In genomic region chr1:98072045-98072444, GRCm38 (mm10) we compare ENCODE assay signal across 10 mouse cellular contexts. TPM values are rescaled to one million over a fixed set of nuclear protein-coding genes. Genes with fewer than 3 reads are reported as not detected.
DNase-seq lines count a peak whose midpoint lies in the region; ATAC-seq and TF ChIP-seq lines count a peak whose summit lies in the region.
"Had no signal": no experiment of that assay in that cellular context is flagged by ENCODE, and none has a peak within 500 bp of the region (broad histone marks: within the 10 kb centered on the region; RNA-seq: fewer than 3 reads in every experiment).

No protein-coding gene starts in this region.

- H3K27ac ChIP-seq in MEL (ENCODE audit: control insufficient read depth, low read depth, low read length): no peak overlapping the region
- H3K27ac ChIP-seq in midbrain, embryonic 13.5 days: no peak overlapping the region
- H3K27ac ChIP-seq: embryonic facial prominence, embryonic 12.5 days; limb, embryonic 12.5 days had no signal

- no peaks in the 10 kb centered on the region; the same call in 1 of the 2 replicates for H3K9me3 ChIP-seq in MEL (replicated peaks; ENCODE audit: insufficient read depth, low read length)
- no peaks in the 10 kb centered on the region for H3K9me3 ChIP-seq in midbrain, embryonic 13.5 days
- H3K9me3 ChIP-seq: embryonic facial prominence, embryonic 12.5 days had no signal

- no peaks in the 10 kb centered on the region for H3K4me1 ChIP-seq in MEL (ENCODE audit: control insufficient read depth in 1 of 2, insufficient read depth in 2 of 2, low read length in 2 of 2)
- peaks cover 5% of the 10 kb centered on the region; the same call in 1 of the 2 replicates for H3K4me1 ChIP-seq in midbrain, embryonic 13.5 days (replicated peaks)

- TF ChIP-seq EP300 in MEL (IDR thresholded peaks at IDR 0.05; ENCODE audit: low read depth in 1 of 2, low read length in 2 of 2): no peak

- no peak overlapping the region for H3K4me3 ChIP-seq in MEL (ENCODE audit: control insufficient read depth in 1 of 2, insufficient read depth in 1 of 2, low read depth in 2 of 2, low read length in 2 of 2)
- no peak overlapping the region for H3K4me3 ChIP-seq in midbrain, embryonic 13.5 days (replicated peaks)
- H3K4me3 ChIP-seq: embryonic facial prominence, embryonic 12.5 days; limb, embryonic 12.5 days had no signal

- DNase-seq in kidney, adult 11 months: peak; percentile 19
- no peak for DNase-seq in kidney, adult 18-20 months
- DNase-seq in MEL (ENCODE audit: low read depth, low spot score): peak; percentile 4
- DNase-seq in brain, adult 2 months (ENCODE audit: low read depth, low spot score): peak; percentile 47
- peak; percentile 43 to 53 for DNase-seq in kidney, postnatal 4 days
- DNase-seq in testis, postnatal 10 days (ENCODE audit: low spot score): peak; percentile 59
- no peak for DNase-seq in urinary bladder, postnatal 36 days (ENCODE audit: low spot score in 2 of 2)

- ATAC-seq in midbrain, embryonic 13.5 days: no peak

- no peaks in the 10 kb centered on the region for H3K36me3 ChIP-seq in MEL (ENCODE audit: control insufficient read depth in 1 of 2, insufficient read depth in 2 of 2, low read length in 2 of 2)
- H3K36me3 ChIP-seq in midbrain, embryonic 13.5 days: no peaks in the 10 kb centered on the region
- H3K36me3 ChIP-seq: embryonic facial prominence, embryonic 12.5 days; limb, embryonic 12.5 days had no signal

- TF ChIP-seq CTCF in MEL (IDR thresholded peaks at IDR 0.05 in 2 of 3, conservative IDR thresholded peaks at IDR 0.05 in 1 of 3; ENCODE audit: control insufficient read depth in 1 of 3, insufficient read depth in 1 of 3, low read depth in 2 of 3, low read length in 3 of 3, poor library complexity in 1 of 3, severe bottlenecking in 1 of 3): 0 out of 6 replicates have a peak, but pooled peaks of 1 of the 3 experiments have one; percentile 9

- WGBS in midbrain, embryonic 13.5 days: 51% methylated on average over 6 of the region's 6 CpGs

- no peak for TF ChIP-seq RAD21 in MEL (IDR thresholded peaks at IDR 0.05; ENCODE audit: low read depth, low read length)

- TF ChIP-seq POLR2A in MEL (IDR thresholded peaks at IDR 0.05; ENCODE audit: control insufficient read depth in 1 of 2, insufficient read depth in 1 of 2, low read depth in 1 of 2, low read length in 2 of 2, poor library complexity in 1 of 2): no peak

- H3K4me2 ChIP-seq in midbrain, embryonic 13.5 days (replicated peaks): no peak overlapping the region
- H3K4me2 ChIP-seq: embryonic facial prominence, embryonic 12.5 days; limb, embryonic 12.5 days had no signal

- H3K79me2 ChIP-seq in MEL (ENCODE audit: control insufficient read depth, insufficient read depth, low read length, poor library complexity): no peaks in the 10 kb centered on the region

- H3K27me3 ChIP-seq in MEL (ENCODE audit: control insufficient read depth in 1 of 2, insufficient read depth in 2 of 2, low read length in 2 of 2): no peaks in the 10 kb centered on the region; a peak in 1 of 4 replicates
- H3K27me3 ChIP-seq in midbrain, embryonic 13.5 days: no peaks in the 10 kb centered on the region
- H3K27me3 ChIP-seq: embryonic facial prominence, embryonic 12.5 days; limb, embryonic 12.5 days had no signal

- no peak overlapping the region for H3K9ac ChIP-seq in MEL (ENCODE audit: control insufficient read depth, low read depth, low read length, poor library complexity, severe bottlenecking)
- no peak overlapping the region for H3K9ac ChIP-seq in midbrain, embryonic 13.5 days (replicated peaks)
- H3K9ac ChIP-seq: embryonic facial prominence, embryonic 12.5 days; limb, embryonic 12.5 days had no signal

TF ChIP-seq in MEL, 35 proteins besides CTCF, POLR2A, EP300 and RAD21:
- no peak for TF ChIP-seq MYC (IDR thresholded peaks at IDR 0.05; ENCODE audit: low read depth, low read length)
- TF ChIP-seq ZMIZ1 (IDR thresholded peaks at IDR 0.05; ENCODE audit: low read depth, low read length): no peak
- no peak for TF ChIP-seq POLR2AphosphoS5 (IDR thresholded peaks at IDR 0.05; ENCODE audit: borderline replicate concordance, low read depth, low read length)
- no peak for TF ChIP-seq TCF12 (IDR thresholded peaks at IDR 0.05; ENCODE audit: low read depth, low read length)
- TF ChIP-seq POLR2AphosphoS2 (IDR thresholded peaks at IDR 0.05; ENCODE audit: low read length): no peak
- TF ChIP-seq ZKSCAN1 (IDR thresholded peaks at IDR 0.05; ENCODE audit: low read depth, low read length): no peak
- no peak for TF ChIP-seq NRF1 (IDR thresholded peaks at IDR 0.05; ENCODE audit: insufficient read depth, low read depth, low read length, poor library complexity, severe bottlenecking)
- no peak for TF ChIP-seq HCFC1 (IDR thresholded peaks at IDR 0.05; ENCODE audit: low read depth, low read length)
- no peak for TF ChIP-seq ZNF384 (IDR thresholded peaks at IDR 0.05; ENCODE audit: low read depth, low read length)

RNA-seq across cellular contexts. Expression of gene Pam, which starts 23.4 kb away (rescaled TPM):
- total RNA-seq in MEL (2012; rRNA removed): not detected in 2 replicates
- polyA plus RNA-seq in MEL (2012; ENCODE audit: insufficient read depth in 1 of 2, insufficient read length in 2 of 2, low read depth in 1 of 2, low replicate concordance in 2 of 2, missing spikeins in 1 of 2): not detected
- 37.6 and 43.0 TPM in 2 replicates for polyA plus RNA-seq in midbrain, embryonic 13.5 days (2015; fragmentation: Nextera tagmentation; extraction: Ambion mirVana)

Comparison
In these comparisons a context has a peak if more than half of its experiments do, and no peak if none do; other contexts are left out.
1. DNase-seq: peak in kidney, adult 11 months (single experiment), MEL (single experiment), brain, adult 2 months (single experiment), kidney, postnatal 4 days (2 of 2) and testis, postnatal 10 days (single experiment); none in kidney, adult 18-20 months (single experiment) and urinary bladder, postnatal 36 days (0 of 2).
2. RNA of gene Pam, which starts 23.4 kb away (polyA plus RNA-seq): 37.6 to 43.0 TPM in midbrain, embryonic 13.5 days; not detected in MEL; every median in the first group is over 10 times any median in the second.